Mouse (Mus musculus) lung, postnatal 0 days (tissue): ENCODE results near the gene Smim12. TPM values are rescaled to one million over a fixed set of nuclear protein-coding genes. Genes with fewer than 3 reads are reported as not detected.

Experiments used
- ATAC-seq: fragments of 200-750 bp; cut with Nextera tagmentation; 2 replicates; pipeline ENCODE4 v1.8.0; 2017; ENCODE audit warnings: moderate library complexity
- DNase-seq: peaks from one replicate; pipeline ENCODE4 v3.0.0-alpha.2; 2016; ENCODE audit warnings: low spot score
- H3K27ac ChIP-seq: fragments of 300-500 bp; sonication (generic); 2 replicates; pipeline ENCODE4 v1.5.1; 2014; ENCODE audit warnings: antibody characterized with exemption, mild to moderate bottlenecking, low read length, mixed read lengths
- H3K27me3 ChIP-seq: fragments of 300-500 bp; sonication (generic); replicated peaks from 2 replicates; pipeline ENCODE4 v1.6.1; 2014; ENCODE audit warnings: low read length, mixed read lengths; ENCODE audit not compliant: insufficient read depth
- H3K36me3 ChIP-seq: fragments of 300-500 bp; sonication (generic); 2 replicates; pipeline ENCODE4 v1.6.1; 2014; ENCODE audit warnings: low read length, mixed read lengths; ENCODE audit not compliant: insufficient read depth
- H3K4me1 ChIP-seq: fragments of 300-500 bp; sonication (generic); 2 replicates; pipeline ENCODE4 v1.6.1; 2014; ENCODE audit warnings: antibody characterized with exemption, low read depth, low read length, mixed read lengths; ENCODE audit not compliant: insufficient read depth
- H3K4me2 ChIP-seq: fragments of 300-500 bp; sonication (generic); replicated peaks from 2 replicates; pipeline ENCODE4 v1.6.1; 2014; ENCODE audit warnings: low read depth, mild to moderate bottlenecking, low read length, moderate library complexity, mixed read lengths
- H3K4me3 ChIP-seq: fragments of 300-500 bp; sonication (generic); 2 replicates; pipeline ENCODE4 v1.5.1; 2014; ENCODE audit warnings: low read depth, low read length
- H3K9ac ChIP-seq: fragments of 300-500 bp; sonication (generic); replicated peaks from 2 replicates; pipeline ENCODE4 v1.6.1; 2014; ENCODE audit warnings: low read depth, mild to moderate bottlenecking
- H3K9me3 ChIP-seq: fragments of 300-500 bp; sonication (generic); 2 replicates; pipeline ENCODE4 v1.6.1; 2016; ENCODE audit warnings: low read length, mixed read lengths
- CTCF ChIP-seq: IDR thresholded peaks from 2 replicates; pipeline ENCODE4 v1.5.1; 2016; ENCODE audit warnings: antibody characterized with exemption, mild to moderate bottlenecking
- EP300 ChIP-seq: IDR thresholded peaks from 2 replicates; pipeline ENCODE4 v1.6.1; 2016; ENCODE audit warnings: antibody characterized with exemption, mild to moderate bottlenecking, control low read depth
- WGBS: fragments of 180-500 bp; shearing (Covaris S2); extraction: QIAGEN DNeasy Blood & Tissue Kit; methylation state at CpG from one replicate; pipeline ENCODE4 v1.1.7; 2014; 5-methylcytosine and 5-hydroxymethylcytosine counted together
- polyA plus RNA-seq: library from polyadenylated mRNA; unstranded; fragments of >200 nt; fragmentation: Nextera tagmentation; extraction: Ambion mirVana; gene quantifications from 2 replicates; pipeline ENCODE4 v1.2.1, GENCODE M21; 2015

Gene Smim12
- polyA plus RNA-seq, 1 experiment from 2014 or later, result 66.1 TPM

DNA sequence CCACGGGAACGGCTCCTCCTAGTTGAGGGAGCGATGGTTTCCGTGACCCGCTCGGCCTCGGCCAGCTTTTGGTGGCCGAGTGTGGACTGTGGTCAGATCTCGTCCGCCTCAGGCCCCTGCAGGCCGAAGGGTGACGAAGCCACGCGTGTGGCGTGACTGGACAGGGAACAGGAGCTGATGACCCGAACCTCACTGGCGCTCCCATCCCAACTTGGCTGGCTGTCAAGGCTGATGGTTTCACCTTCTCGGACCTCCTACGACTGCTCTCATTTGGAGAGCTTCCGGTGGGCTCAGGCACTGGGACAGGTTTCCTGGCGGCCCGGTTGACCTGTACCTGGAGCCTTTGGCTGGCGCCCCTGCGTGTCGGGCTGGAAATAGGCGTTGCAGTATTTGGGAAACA lies 369 bp downstream of the Smim12 start:
- peak; percentile 49 for DNase-seq
- Histone ChIP-seq H3K27me3 (no peaks in the 10 kb centered on the region), H3K4me1 (peaks cover 8% of the 10 kb centered on the region), H3K9ac (peak overlapping the region; percentile 91), H3K4me2 (peak overlapping the region; percentile 91), H3K9me3 (no peaks in the 10 kb centered on the region), H3K36me3 (no peaks in the 10 kb centered on the region), H3K27ac (peak overlapping the region; percentile 39; the same call in 1 of the 2 replicates), H3K4me3 (peak overlapping the region; percentile 98)
- WGBS, result 1% methylated on average over 26 of the region's 26 CpGs
- peak; percentile 72 for ATAC-seq
- TF ChIP-seq CTCF (no peak), EP300 (no peak)

DNA sequence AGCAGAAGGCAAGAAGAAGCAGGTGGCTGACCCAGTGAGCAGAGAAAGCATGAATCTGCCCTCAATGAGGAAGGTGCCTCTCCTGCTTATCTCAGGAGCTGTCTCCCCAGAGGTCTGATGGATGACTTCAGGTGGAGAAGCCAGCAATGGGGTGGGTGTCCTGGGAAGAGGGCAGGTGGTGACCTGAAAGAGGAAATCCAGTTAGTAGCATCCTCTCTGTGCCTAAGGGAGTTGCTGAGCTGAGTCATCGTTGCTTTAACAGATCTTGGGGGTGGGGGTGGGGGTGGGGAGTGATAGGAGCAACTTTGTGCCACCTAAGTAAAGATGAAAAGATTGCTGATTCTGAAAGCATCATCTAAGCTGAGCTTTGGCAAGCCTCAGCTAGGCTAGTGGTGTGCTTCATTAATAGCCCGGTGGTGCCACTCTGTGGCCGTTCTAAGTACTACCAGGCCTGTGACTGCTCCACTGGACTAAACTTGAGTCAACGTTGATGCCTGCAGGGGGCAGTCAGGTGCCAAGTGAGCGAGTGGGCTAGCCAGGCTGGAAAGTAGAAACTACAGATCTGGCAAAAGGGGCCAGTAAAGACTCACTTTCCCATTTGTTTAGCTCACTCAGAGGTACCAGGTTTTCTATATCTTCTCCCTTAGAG lies 6.2 kb downstream of the Smim12 start:
- H3K4me1 ChIP-seq, result no peaks in the 10 kb centered on the region
- H3K4me3 ChIP-seq, result no peak overlapping the region
- TF ChIP-seq EP300, result 0 out of 2 replicates have a peak, but pooled peaks have one; percentile 10
- peak; percentile 98 for TF ChIP-seq CTCF
- no peaks in the 10 kb centered on the region for H3K36me3 ChIP-seq
- DNase-seq (peak; percentile 94), ATAC-seq (peak; percentile 90)
- no peak overlapping the region for H3K9ac ChIP-seq
- no peak overlapping the region for H3K4me2 ChIP-seq
- no peak overlapping the region for H3K27ac ChIP-seq
- no peaks in the 10 kb centered on the region for H3K9me3 ChIP-seq
- WGBS, result 5% methylated on average over 5 of the region's 5 CpGs
- no peaks in the 10 kb centered on the region for H3K27me3 ChIP-seq

DNA sequence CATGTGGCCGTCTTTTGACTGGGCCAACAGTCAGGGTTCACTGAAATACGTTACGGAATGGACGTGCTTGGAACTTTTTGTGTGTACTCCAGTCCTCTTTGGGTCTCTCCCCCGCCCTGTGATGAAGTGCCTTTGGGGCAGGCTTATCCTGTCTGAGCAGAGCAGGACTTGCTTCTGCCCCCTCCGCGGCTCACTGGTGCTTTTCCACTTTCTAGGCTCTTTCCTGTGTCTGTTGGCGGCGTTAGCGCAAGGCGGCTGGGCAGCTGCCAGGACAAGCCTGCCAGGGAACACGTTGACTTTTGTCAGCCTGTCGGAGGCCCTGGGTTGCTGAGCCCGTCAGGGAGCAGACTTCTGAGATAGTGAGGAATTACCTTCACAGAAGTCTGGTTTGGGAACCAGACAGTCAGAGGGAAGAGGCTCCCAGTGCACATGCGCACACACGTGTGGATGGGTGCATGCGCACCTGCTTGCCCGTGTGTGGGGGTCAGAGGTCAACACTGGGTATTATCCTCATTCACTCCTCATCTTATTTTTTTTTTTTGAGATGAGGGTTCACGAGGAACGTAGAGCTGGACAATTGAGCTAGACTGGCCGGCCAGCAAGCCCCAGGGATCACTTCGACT lies 8.5 kb downstream of the Smim12 start:
- Histone ChIP-seq H3K27ac (peak overlapping the region; percentile 16; the same call in 1 of the 2 replicates), H3K27me3 (no peaks in the 10 kb centered on the region), H3K9me3 (no peaks in the 10 kb centered on the region), H3K4me3 (no peak overlapping the region), H3K9ac (no peak overlapping the region), H3K36me3 (no peaks in the 10 kb centered on the region), H3K4me2 (0 out of 2 replicates have a peak overlapping the region, but pooled peaks have one; percentile 0), H3K4me1 (peaks cover 4% of the 10 kb centered on the region; the same call in 1 of the 2 replicates)
- peak; percentile 73 for ATAC-seq
- peak; percentile 68 for DNase-seq
- TF ChIP-seq EP300 (0 out of 2 replicates have a peak, but pooled peaks have one; percentile 22), CTCF (peak; percentile 15; the same call in 1 of the 2 replicates)
- 33% methylated on average over 22 of the region's 22 CpGs for WGBS

DNA sequence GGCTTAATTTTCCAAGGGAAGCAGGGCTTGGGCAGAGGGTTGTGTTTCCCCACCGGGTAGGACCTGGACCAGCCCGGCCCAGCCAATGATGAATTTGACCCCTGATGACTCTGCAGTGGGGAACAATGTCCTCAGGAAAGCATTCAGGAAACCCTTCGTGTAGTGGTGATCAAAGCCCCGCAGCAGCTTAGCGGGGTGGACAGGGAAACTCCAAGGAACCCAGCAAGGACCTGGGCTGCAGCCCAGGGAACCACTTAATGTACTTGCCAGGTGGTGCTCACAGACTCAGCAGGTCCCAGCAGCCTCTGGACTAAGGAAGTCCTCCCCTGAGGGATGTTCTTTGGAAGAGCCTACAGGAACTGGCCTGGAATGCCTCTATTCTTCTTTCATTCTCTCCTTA lies 13.2 kb downstream of the Smim12 start:
- Histone ChIP-seq H3K27ac (0 out of 2 replicates have a peak overlapping the region, but pooled peaks have one; percentile 81), H3K4me3 (no peak overlapping the region), H3K27me3 (no peaks in the 10 kb centered on the region), H3K4me1 (peaks cover 10% of the 10 kb centered on the region; the same call in 1 of the 2 replicates), H3K4me2 (no peak overlapping the region), H3K36me3 (no peaks in the 10 kb centered on the region), H3K9ac (no peak overlapping the region), H3K9me3 (no peaks in the 10 kb centered on the region)
- TF ChIP-seq EP300, result no peak
- TF ChIP-seq CTCF, result no peak
- WGBS, result 45% methylated on average over 5 of the region's 5 CpGs
- ATAC-seq (no peak), DNase-seq (no peak)

DNA sequence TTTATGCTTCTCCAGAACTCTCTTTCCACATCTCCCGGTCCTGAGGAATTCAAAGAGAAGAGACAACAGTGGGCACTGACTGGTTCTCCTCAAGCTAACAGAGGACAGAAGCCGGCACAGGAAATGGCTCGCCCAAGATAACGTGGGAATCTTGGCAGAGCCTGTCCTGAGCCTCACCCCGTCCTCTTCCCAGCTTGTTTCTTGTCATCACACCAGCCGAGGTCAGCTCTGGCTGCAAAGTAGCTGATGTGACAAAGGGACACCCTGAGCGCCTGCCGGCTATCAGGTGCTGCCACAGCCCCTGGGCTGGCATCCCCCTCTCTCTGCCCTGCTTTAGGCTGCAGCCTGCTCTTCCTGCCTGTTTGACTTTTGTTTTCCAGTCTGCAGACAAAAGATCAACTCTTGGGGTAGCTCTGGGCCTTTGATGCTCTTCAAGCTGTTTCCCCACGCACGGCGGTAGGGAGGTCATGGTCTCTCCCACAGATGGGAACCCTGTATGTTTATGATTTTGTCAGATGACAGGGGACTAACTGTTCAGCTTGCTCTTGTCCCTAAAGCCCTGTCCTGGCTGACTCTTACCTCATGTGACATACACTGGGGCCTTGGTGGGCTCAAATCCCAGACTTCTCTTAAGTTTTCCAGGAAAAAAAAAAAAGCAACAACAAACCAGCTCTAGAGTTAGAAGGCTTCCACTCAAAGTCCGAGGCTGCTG lies 14.8 kb downstream of the Smim12 start:
- 28% methylated on average over 12 of the region's 12 CpGs for WGBS
- ATAC-seq (peak; percentile 93), DNase-seq (peak; percentile 84)

DNA sequence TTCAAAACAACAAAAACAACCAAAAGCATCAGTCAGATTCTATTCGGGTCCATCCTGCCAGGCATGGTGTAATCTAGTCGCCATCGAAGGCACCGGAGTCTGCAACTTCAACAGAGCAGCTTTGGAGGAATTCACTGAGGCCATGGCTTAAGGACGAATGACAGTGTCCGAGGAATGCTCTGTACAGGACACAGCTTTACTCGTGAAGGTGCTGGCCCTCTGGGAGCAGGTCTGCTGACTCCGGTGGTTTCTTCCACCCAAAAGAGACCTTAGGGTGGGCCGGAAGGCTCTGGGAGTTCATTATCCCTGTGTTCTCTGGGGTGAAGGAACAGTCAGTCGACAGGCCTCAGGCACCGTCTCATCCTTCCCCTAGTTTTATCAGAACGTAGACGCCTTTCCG lies 18.0 kb downstream of the Smim12 start:
- peaks cover 16% of the 10 kb centered on the region; the same call in 1 of the 2 replicates for H3K4me1 ChIP-seq
- no peak overlapping the region for H3K4me3 ChIP-seq
- H3K9me3 ChIP-seq, result no peaks in the 10 kb centered on the region
- no peak overlapping the region for H3K9ac ChIP-seq
- TF ChIP-seq CTCF (no peak), EP300 (no peak)
- WGBS, result 85% methylated on average over 14 of the region's 14 CpGs
- H3K4me2 ChIP-seq, result no peak overlapping the region
- no peak overlapping the region for H3K27ac ChIP-seq
- no peak for DNase-seq
- no peaks in the 10 kb centered on the region for H3K27me3 ChIP-seq
- no peaks in the 10 kb centered on the region for H3K36me3 ChIP-seq
- ATAC-seq, result no peak

More for the DNA sequence above, 14.8 kb downstream of the Smim12 start:
- peak overlapping the region; percentile 81 for H3K27ac ChIP-seq
- no peak overlapping the region for H3K9ac ChIP-seq
- no peaks in the 10 kb centered on the region for H3K36me3 ChIP-seq
- peak overlapping the region; percentile 2; the same call in 1 of the 2 replicates for H3K4me2 ChIP-seq
- H3K4me1 ChIP-seq, result peaks cover 16% of the 10 kb centered on the region; the same call in 1 of the 2 replicates
- H3K27me3 ChIP-seq, result no peaks in the 10 kb centered on the region
- H3K9me3 ChIP-seq, result no peaks in the 10 kb centered on the region
- TF ChIP-seq EP300 (peak; percentile 85), CTCF (peak; percentile 4; the same call in 1 of the 2 replicates)
- no peak overlapping the region for H3K4me3 ChIP-seq
